Mouse (Mus musculus): ENCODE data around the gene Sfxn3.

Gene Sfxn3

DNA sequence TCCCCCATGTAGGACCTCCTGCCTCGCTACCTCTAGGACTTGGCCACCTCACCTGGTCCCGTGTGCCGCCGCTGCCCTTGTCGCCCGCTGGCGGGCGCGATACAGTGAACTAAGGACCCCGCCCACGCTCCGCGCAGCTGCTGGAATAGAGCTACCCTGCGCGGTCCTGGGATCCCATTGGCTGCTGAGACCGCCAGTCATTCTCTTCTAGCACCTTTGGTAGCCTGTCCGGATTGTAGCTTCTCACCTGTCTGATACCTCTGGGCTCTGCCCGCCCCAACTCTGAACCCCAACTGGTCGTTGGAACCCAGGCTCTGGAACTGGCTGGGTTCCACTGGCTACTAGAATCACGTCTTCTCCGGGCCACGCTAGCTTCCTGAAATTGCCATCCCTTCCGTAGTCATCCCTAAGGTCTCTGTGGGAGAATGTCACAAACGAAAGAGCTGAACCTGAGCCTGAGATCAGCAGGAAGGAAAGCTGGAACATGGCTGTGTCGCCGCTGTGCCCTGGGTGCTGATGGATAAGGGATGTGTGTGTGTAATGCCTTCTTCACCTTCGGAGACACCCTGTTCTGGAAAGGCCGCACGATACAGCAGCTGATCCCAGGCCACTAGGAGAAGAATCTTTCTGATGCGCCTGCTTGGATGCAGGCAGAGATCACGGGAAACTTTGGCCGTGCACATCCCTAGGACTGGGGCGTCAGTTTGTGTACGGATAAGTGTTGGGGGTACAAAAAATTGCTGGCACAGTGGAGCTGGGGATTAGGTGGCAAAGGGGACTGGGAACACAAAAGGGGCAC, 581 bp upstream of the Sfxn3 start:
- DNase-seq (ENCODE audit: low spot score in 2 of 2) = peak in 1 of 2 experiments; percentile 82

DNA sequence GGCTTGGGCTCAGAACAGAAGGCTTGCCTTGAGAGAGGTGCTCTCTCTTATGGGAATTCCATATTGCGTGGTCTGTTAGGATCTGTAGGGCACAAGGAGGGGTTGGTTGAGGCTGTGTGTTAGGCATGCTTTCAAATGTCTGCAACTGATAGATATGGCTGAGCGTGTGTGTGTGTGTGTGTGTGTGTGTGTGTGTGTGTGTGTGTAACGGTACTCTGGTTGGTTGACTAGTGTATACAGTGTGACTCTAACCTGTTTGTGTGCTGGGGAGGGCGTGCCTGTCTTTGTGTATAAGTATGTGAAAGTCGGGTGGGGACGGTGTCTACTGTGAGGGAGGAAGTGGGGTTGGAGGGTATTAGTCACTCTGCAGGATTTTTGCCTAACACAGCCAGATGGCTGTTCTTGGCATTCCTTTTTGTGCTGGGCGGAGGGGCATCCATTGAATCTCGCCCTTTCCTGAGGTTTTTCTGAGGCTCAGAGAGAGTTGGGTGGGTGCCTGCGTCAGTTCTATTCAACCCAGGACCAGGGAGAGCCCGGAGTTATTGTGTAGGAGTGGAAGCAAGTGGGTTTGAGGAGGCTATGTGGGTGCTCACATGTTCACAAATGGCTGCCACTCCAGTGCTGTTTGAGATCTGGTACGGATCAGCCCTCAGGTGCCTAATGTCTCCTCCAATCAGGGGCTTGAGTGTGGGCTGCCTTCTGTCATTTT, 786 bp downstream of the Sfxn3 start:
- DNase-seq (ENCODE audit: low spot score in 2 of 2) = peak in 1 of 2 experiments; percentile 41

DNA sequence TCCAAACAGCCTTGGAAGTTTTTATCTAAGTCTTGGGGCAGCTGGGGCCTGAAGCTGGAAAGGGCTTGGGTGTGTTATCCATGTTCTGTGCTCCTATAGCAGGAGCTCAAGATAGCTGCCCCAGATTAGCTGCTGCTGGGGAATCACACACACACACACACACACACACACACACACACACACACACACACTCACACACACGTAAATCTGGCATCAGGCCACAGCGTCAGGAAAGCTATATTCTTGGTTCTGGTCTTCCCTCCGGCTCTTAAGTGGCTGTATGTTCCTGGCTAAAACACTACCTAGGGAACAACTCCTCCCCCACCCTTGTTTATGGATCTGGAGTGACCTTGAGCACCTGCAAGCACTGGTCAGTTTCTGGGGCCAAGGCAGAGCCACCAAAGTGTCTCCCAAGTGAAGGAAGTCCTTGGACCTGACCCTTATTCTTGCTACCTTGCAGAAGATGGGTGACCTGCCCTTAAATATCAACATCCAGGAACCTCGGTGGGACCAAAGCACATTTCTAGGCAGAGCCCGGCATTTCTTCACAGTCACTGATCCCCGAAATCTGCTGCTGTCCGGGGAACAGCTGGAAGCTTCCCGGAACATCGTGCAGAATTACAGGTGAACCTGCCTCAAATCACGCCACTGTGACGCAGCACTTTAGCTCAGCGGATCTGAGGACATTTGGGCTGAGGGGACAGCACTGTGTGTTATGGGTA, 1.5 kb downstream of the Sfxn3 start:
- DNase-seq (ENCODE audit: low spot score in 2 of 2) = no peak

DNA sequence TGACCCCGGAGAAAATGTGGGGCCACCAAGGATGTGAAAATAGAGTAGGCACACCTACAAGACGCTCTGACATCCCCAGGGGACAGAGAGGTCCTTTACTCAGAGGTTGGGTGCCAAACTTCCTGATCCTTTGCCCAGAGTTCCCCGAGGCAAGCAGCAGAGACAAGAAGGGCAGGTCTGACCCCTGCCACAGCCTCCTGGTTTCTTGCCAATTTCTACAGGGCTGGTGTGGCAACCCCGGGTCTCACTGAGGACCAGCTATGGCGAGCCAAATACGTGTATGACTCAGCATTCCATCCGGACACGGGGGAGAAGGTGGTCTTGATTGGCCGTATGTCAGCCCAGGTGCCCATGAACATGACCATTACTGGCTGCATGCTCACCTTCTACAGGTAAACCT, 2.2 kb downstream of the Sfxn3 start:
- DNase-seq (ENCODE audit: low spot score in 2 of 2) = no peak

DNA sequence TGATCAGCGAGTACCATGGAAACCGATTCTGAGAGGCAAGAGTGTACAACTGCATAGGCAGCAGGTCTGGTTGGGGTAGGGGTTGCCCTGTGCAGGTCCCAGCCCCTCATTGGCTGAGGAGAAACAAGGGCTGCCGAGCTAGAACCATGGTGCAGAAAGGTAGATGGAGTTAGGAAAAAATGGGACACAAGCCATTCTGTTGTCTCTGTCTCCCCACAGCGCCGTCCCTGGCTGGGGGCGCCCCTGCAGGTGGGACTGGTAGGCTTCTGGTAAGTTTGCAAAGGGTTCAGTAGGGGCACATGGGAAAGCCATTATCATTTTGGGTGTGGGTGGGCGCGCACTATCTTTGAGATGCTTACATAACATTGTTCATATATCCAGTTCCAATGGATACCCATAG, 6.1 kb downstream of the Sfxn3 start:
- no peak for DNase-seq (ENCODE audit: low spot score in 2 of 2)

DNA sequence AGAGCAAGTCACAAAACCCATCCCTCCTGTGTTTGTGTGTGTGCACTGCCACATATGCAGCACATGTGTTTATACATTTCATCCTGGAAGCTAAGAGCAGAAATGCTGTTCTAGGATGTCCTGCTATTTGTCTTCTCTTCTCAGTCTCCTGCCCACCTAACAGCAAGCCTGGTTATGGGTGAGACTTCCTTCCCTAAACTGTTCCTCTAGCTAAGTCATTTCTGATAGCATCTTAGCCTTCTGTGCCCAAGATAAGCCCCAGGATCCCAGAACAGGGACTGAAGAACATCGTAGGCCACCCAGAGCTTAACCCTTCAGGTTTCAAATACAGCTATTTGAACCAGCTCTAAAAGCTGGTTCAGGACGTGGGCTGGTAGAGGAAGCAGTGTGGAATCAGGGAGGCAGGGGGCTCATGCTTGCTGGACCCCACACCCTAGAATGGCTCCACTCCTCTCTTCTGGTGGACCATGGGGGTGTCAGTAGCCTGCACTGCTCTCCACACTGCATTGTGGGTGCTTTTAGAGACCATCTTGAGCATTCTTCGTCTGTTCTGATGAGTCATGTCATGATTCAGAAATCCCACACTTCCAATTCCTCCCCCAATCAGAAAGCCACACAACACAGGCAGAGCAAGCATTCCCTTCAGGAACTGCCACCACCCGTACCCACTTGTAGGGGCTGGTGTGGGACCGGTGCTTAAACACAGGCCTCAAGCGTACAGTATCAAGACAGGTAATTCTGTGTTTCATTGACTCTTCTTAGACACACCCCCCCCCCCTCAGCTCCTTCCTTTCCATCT, 7.8 kb downstream of the Sfxn3 start:
- DNase-seq (ENCODE audit: low spot score in 2 of 2) = no peak

DNA sequence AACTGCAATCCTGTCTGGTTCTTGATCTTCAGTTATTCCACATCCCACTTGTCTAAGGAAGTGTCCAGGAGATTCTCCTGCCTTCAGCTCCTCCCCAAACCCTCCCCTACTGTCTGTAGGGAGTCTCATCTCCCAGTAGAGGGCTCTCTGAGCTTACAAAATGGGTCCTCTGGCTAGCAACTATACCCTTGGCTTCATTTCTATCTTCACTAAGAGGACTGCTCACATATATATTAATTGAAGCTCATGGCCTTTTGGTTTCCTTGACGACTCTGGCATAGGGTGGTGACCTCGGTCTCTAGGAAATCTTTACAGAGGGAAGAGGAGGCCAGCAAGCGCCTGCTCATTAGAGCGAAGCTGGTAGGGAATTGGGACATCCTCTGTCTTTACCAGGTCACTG, 9.1 kb downstream of the Sfxn3 start:
- DNase-seq (ENCODE audit: low spot score in 2 of 2) = no peak

DNA sequence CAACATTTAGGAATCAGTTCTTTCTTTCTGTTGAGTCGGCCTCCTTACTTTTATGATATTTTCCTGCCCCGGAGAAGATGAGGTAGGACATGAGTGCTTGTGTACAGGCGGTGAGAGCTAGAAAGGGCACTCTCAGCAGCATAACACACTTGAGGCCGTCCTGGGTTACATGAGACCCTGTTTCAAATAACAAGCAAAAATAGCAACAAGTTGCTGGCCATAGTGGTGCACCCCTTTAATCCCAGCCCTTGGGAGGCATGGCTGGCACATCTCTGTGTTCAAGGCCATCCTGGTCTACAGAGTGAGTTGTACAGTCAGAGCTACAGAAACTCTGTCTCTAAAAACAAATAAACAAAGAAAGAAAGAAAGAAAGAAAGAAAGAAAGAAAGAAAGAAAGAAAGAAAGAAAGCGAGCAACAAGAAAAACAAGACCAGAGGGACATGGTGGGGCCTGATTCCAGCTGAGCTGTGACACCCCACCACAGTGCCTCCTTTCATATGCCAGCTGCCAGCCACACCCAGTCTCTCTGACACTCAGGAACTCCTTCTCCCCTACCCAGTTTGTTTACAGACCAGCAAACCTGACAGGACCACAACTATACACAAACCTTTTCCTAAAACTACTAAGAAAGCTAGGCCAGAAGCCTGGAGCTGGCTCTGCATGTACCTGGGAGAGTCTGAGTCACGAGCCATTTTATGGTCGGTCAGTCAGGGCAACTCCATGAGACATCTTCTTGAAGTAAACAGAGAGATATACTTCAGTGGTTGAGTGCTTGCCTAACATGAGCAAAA, 9.8 kb downstream of the Sfxn3 start:
- no peak for DNase-seq (ENCODE audit: low spot score in 2 of 2)

DNA sequence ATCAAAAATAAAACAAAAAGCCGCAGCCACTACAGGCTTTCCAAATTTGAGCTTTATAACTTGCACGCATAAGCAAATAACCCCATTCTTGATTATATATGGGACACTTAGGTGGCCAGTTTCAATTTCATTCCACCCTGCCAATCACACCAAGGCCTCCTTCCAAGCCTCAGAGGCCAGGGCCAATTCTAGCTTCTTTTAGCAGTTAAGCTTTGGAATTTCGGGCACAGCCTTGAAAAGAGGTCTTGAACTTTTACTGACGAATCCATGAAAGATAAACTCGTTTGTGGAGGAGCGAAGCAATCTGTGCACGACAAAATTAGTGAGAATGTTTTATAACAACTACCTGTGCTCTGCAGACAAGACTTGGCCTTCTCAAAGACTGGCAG, 10.4 kb downstream of the Sfxn3 start:
- no peak for DNase-seq (ENCODE audit: low spot score in 2 of 2)

DNA sequence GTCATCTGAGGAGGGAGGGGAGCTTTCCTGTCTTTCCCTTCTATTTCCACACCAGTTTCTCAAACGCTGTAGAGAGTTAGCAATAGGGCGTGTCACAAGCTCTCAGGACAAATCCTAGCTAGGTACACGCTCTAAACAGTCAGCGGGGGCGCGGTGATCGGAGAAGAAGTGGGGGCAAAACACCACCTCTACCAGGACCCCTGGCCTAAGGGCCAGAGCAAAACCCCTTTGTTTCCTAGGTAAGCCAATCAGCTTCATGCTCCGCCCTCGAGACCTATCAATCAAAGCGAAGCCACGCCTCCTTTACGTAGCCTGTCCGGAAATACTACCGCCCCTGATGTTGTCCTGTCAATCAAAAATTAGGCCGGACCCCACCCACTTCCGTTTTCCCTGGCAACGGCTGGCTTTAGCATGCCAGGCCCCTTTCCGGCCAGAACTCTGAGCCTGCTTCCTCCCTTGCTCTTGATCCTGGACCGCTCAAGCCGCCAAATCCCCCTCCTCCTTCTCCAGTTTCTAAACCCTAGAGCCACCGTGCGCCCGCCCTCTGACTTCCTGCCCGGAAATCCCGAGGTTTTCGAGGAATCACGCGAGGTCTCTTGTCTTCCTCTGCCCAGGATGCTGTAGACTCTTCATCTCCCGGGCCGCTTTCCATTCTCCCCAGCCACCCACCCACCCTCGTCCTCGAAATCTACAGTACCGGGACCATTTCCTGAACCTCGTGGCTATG, 11.0 kb downstream of the Sfxn3 start:
- DNase-seq (ENCODE audit: low spot score in 2 of 2) = peak; percentile 70 to 90

DNA sequence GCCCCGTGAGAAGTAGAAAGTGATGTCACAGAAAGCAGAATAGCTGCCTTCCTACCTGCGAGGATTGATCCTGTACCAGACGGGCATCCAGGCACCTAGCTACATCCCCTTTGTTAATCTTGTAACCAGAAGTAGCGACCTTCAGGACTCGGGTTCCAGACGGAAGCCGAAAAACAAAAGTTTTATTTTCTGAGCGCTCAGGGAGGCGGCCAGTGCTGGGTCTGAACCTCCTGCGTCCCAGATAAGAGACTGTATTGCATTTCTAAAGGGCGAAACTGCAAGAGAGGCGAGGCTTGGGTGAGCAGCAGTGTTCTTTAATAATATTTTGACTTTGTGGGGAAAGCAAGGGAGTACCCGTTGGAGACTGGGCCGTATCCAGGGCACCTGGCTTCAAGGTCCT, 11.5 kb downstream of the Sfxn3 start:
- no peak for DNase-seq (ENCODE audit: low spot score in 2 of 2)

DNA sequence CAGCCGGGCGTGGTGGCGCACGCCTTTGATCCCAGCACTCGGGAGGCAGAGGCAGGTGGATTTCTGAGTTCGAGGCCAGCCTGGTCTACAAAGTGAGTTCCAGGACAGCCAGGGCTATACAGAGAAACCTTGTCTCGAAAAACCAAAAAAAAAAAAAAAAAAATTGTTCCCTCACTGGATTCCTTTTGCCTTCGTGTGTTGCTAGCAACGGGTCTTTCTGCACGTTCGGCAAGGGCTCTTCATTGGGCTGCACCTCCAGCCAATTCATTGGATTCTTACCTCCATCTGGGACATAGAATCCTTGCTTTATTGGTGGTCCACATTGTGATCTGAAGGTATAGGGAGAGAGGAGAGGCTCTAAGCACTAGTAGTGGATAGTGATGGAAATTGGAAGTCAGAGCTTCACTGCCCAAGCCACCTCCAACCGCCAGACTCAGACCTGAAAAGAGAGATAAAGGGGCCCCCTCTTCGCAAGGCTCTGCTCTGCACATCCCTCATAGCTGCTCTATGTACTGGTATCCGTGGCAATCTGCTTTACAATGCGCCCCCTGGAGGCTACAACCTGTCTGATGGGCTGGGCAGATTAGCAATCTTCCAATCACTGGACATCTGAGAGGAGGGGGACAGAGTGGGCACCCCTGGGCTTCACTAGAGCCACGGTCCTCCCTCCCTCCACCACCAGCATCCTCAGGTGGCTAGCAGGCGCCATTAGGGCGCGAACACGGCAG, 16.4 kb downstream of the Sfxn3 start:
- no peak for DNase-seq (ENCODE audit: low spot score in 2 of 2)

DNA sequence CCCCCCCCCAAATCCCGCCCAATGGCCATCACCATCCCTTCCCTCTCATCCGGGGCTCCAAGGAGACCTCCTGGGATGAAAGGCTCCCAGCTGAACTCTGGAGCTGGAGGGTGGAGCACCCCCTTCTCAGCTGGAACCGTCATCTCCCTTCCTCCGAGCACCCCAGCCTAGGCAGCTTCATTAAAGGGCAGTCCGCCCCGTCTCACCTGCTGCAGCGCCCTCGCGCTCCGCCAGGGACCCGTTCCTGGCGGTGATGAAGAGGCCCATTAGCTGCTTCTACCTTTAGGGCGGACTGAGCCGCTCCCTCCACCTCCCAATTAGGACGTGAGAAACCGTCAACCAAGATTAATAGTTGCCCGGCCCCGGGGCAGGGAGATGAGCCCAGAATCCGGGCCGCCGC, 17.9 kb downstream of the Sfxn3 start:
- DNase-seq (ENCODE audit: low spot score in 2 of 2) = no peak

DNA sequence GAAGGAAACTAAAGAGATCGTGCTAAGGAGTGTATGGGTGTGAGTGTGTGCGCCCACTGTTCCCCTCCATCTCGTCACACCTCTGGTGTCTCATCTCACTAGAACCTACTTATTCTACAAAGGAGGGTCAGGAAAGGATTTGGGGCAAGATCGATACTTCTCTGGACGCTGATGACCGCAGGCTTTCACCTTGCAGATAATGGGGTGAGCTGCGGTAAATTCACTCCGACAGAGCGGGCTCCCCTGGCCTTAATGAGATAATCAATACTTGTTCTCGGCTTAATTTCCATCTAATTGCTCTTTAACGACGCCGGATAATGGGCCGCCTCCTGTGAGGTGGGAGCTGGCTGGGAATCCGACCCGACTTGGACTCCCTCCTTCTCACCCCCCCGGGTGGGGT, 19.9 kb downstream of the Sfxn3 start:
- DNase-seq (ENCODE audit: low spot score in 2 of 2) = no peak

DNA sequence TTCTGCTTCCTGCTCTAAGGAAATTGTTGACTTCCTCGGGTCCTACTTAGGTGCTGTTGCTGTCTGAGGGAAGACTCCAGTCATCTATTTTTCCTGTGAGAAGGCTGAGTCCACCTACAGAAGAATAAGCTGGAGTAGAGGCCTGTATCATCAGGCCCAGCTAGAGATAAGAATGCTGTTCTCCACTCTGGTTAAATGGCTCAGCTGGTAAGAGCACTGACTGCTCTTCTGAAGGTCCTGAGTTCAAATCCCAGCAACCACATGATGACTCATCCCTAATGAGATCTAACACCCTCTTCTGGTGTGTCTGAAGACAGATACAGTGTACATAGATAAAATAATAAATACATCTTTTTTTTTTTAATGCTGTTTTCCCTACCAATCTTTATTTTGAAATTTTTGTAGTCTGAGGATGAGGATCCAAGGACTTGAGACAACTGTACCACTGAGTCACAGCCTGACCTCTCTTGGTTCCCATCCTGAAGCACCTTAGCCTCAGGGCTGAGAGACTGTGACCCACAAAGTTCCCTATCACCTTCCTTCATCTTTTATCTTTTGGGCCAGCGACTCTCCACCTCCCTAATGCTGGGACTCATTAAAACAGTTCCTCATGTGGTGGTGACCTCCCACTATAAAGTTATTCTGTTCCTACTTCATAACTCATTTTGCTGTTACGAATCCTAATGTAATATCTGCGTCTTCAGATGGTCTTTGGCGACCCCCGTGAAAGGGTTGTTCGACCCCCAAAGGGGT, 20.6 kb downstream of the Sfxn3 start:
- no peak for DNase-seq (ENCODE audit: low spot score in 2 of 2)

DNA sequence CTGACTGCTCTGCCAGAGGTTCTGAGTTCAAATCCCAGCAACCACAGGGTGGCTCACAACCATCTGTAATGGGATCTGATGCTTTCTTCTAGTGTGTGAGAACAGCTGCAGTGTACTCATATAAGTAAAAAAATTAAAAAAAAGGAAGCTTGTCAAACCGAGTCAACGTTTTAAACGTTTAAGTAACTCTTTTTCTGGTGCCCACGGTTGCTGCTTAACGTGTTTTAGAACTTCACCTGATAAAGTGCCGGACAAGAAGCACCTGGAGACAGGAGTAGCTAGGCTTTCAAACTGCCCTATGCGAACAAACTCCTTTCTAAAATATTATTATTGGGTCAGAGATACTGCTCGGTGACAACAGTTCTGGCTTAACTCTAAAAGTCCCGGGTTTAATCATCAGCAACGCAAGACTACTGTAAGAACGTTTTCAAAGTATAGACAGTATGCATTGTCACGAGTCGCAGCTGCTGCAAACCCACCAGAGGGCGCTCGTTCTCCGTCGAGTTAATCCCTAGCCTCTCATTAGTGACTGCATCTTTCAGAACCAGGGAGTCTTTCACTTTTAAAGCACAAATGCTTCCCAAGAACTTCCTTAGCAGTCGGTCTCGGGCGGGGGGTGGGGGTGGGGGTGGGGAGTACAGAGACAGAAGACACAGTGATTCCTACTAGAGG, 26.7 kb downstream of the Sfxn3 start:
- DNase-seq (ENCODE audit: low spot score in 2 of 2) = peak; percentile 82 to 89

DNA sequence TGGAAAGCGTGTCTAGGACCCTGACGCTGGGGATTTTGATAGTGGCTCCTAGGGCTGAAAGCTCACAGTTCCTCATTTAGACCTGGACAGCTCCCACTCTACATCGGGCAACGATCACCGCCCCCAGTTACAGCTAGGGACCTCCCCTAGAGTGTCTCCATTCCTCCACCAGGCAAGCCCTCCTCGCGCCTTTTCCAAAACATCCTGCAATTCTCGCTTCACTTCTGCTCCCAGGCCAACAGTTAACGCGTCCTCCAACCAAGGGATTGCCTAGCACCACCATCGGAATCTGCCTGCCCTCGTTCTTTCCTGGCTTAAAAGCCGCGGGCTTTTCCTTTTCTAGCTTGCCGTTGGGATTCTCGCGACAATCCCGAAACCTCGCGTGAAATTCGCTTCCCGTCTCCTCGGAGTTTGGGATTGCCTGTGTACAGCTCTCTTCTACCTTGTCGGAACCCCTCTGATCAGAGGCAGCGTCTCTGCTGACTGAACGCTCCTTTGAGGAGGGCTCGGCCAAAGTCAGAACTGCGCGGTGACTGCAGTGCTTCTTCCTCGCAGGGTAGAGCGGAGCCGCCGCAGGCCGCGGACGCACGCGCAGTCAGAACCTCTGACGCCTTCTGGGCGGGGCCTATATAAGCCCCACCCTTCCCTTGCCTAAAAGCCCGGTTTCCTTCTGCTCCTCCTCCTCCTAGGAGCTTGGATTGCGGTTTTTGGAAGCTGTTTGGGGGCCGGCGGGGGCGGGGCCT, 27.4 kb downstream of the Sfxn3 start, which contains the start of gene Kazald1:
Gene Kazald1, plus strand, starts transcription at position 662 of the 743 bp plus-strand sequence.
- peak; percentile 80 to 95 for DNase-seq (ENCODE audit: low spot score in 2 of 2)
